Mouse (Mus musculus) embryonic fibroblast, embryonic 13.5 days (primary cell): ENCODE results near the gene Gm49320.

ENCODE experiments used
- CTCF ChIP-seq: IDR thresholded peaks from 2 replicates; pipeline ENCODE4 v1.5.1; 2011; ENCODE audit warnings: mild to moderate bottlenecking, control low read depth, low read length, moderate library complexity, borderline replicate concordance; ENCODE audit not compliant: insufficient read depth
- POLR2A ChIP-seq: IDR thresholded peaks from 2 replicates; pipeline ENCODE4 v1.6.1; 2011; ENCODE audit warnings: low read depth, mild to moderate bottlenecking, control low read depth, low read length, moderate library complexity

- TF ChIP-seq CTCF (no peak), POLR2A (no peak)
These were observed 13.6 kb downstream of the Gm49320 start for GRCm38 (mm10) chr8:4252116-4252760.
